Mouse (Mus musculus): ENCODE results near the gene Pappa2.
A peak's percentile ranks its signal among the peaks of the same experiment; 100 is the strongest.

Pappa2 gene

DNA sequence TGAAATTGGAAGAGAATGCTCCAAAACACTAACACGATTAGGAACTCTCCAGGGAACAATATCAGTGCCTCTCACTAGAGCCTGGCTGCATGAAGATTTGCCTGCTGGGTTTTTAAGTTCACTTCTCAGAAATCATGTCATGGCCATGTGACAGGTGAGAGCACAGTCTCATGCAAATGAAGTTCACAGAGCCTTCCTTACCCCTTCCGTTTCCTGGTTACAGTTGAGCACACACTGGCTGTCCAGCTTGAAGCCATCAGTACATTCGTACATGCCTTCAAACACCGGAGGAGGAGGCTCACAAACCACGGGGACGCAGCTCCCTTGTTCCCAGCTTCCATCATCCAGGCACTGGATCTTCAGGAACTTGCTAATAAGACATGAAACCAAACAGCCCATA lies 215.6 kb downstream of the Pappa2 start:
- no peak for DNase-seq (ENCODE audit: low spot score in 2 of 2)

DNA sequence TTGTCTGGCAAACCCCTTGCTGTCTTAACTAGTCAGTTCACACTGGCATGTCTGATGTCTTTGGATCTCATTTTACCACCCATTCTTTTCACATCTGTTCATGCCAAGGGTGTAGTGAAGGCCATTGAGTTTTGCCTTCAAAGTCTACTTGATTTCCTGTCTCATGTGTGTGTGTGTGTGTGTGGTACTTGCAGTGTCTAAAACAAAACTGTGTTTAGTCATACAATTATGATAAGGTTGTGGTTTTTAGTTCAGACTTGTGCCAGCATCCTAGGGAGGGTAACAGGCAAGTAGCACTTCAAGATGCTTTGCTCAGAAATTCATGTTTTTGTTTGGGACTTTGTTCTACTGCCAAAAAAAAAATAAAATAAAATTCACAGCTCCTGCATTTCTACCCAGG lies 216.1 kb downstream of the Pappa2 start:
- DNase-seq (ENCODE audit: low spot score in 2 of 2), result no peak

DNA sequence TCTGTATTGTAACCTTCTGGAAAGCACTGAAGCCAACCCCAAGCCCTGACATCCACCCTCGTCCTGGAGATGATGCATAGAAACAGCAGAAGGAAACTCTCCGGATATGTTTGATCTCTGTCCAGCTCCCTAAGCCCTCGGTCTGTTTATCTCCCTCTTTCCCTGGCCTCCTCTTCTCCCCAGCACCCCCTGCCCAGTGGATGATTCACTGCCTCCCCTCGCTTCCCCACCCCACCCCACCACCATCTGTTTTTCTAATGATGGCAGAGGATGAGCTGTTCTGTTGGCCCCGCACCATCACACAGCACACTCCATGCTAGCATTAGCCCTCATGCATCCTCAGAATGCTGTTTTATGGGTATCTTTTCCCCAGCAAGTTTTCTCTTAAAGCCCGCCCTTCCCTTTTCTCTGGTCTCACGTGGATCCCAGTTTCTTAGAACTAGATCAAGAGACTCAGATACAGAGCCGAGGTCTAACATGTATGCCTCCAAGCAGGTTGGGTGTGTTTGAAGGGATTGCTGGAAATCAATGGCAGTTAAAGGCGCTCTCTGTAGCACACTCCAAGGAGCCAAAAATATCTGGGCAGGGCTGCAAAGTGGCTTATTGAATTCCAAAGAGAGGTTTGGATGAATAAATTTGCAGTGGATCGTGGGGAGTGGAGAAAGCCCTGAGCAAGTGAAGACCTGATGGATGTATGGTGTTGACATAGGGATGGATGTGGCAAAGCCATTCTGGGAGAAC lies 231.8 kb downstream of the Pappa2 start:
- no peak for DNase-seq (ENCODE audit: low spot score in 2 of 2)

GRCm38 (mm10) chr1:158741449-158741848 lies 238.8 kb downstream of the Pappa2 start:
- no peak for DNase-seq (ENCODE audit: low spot score in 2 of 2)

DNA sequence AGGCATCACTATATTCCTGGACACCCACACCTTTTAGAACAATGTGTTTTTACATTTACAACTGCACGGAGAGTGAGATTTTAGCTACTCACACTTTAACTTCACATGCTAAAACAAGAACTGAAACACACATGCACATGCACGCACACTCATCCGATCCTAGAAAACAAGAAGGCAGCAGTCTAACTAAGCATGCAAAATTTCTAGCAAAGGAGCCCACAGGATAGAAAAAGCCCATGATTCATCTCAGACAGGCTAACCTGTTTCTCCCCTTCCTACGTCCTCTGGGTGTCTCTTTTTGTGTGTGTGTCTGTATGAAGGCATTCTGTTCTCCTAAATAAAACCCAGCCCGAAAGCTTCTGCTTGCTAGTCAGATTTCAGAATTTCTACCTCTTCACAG lies 239.3 kb downstream of the Pappa2 start:
- DNase-seq (ENCODE audit: low spot score in 2 of 2), result no peak

GRCm38 (mm10) chr1:158740161-158740766 lies 240.0 kb downstream of the Pappa2 start:
- DNase-seq (ENCODE audit: low spot score in 2 of 2), result no peak

- no peak for DNase-seq (ENCODE audit: low spot score in 2 of 2)
These were observed 241.0 kb downstream of the Pappa2 start for GRCm38 (mm10) chr1:158739132-158739919.

- DNase-seq (ENCODE audit: low spot score in 2 of 2), result peak in 1 of 2 experiments; percentile 23
These were observed 247.3 kb downstream of the Pappa2 start for GRCm38 (mm10) chr1:158732868-158733496.

GRCm38 (mm10) chr1:158713301-158714095 lies 266.8 kb downstream of the Pappa2 start:
- DNase-seq (ENCODE audit: low spot score in 2 of 2), result peak in 1 of 2 experiments; percentile 18

GRCm38 (mm10) chr1:158701336-158701735 lies 279.0 kb downstream of the Pappa2 start:
- DNase-seq (ENCODE audit: low spot score in 2 of 2), result no peak

GRCm38 (mm10) chr1:158700147-158700546 lies 280.1 kb downstream of the Pappa2 start:
- no peak for DNase-seq (ENCODE audit: low spot score in 2 of 2)

GRCm38 (mm10) chr1:158699276-158699675 lies 281.0 kb downstream of the Pappa2 start:
- DNase-seq (ENCODE audit: low spot score in 2 of 2), result no peak

DNA sequence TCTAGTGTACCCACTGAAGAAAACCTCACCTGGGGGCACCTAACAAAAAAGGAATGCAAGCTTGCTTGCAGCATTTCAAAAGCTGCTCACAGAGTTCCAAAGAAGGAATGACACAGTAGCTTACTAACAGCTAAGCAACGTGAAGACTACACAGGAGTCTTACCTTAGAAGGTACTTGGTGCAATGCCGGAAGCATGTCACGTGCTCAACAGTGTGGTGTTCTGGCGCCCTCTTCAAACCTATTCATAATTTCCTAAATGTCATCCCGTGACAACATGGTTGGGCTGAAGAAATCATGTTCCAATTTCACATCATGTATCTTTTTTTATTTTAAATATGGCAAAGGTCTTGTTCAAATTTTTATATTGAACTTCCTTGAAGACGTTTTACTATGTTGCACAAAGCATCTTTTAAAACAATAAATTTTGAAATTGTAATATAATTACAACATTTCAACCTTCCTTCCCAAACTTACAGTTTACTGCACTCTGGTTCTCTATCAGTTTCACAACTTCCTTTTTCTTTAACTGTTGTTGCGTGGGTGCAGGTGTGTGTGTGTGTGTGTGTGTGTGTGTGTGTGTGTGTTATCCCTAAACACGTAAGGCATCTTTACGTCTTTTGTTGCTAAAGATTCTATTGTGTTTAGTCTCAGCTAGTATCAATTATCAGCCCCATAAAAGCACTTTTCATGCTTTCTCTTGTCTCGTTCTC lies 282.3 kb downstream of the Pappa2 start:
- DNase-seq (ENCODE audit: low spot score in 2 of 2), result no peak

DNA sequence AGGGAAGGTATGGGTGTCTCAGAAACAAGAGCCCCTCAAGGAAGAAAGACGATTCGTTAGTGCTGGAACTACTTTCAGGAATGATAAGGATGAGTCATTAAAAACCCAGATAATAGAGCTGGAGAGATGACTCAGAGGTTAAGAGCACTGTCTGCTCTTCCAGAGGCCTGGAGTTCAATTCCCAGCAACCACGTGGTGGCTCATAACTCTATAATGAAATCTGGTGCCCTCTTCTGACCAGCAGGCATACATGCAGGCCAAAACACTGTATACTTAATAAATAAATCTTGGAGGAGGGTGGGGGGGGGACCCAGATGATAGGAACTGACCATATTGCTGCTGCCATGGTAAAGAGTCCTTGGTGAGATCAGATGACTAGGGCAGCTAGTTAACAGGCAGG lies 282.9 kb downstream of the Pappa2 start:
- DNase-seq (ENCODE audit: low spot score in 2 of 2), result no peak

DNA sequence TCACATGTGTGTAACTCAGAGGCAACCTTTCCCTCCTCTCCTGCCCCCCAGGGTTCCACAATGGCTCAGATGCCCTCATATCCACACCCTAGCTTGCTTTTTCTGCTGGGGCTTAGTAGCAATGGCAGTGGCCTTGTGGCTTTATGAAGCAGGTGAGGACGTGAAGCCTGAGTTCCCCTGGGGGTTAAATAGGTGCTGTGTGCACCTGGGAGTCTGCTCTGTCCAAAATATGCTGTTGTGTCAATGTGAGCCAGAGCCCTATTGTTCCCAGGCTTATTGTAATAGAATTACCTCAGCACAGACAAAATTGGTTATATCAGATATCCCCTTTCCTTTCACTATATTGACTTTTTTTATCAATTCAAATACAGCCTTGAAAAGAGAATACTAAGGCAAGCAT lies 292.6 kb downstream of the Pappa2 start:
- DNase-seq (ENCODE audit: low spot score in 2 of 2), result no peak

DNA sequence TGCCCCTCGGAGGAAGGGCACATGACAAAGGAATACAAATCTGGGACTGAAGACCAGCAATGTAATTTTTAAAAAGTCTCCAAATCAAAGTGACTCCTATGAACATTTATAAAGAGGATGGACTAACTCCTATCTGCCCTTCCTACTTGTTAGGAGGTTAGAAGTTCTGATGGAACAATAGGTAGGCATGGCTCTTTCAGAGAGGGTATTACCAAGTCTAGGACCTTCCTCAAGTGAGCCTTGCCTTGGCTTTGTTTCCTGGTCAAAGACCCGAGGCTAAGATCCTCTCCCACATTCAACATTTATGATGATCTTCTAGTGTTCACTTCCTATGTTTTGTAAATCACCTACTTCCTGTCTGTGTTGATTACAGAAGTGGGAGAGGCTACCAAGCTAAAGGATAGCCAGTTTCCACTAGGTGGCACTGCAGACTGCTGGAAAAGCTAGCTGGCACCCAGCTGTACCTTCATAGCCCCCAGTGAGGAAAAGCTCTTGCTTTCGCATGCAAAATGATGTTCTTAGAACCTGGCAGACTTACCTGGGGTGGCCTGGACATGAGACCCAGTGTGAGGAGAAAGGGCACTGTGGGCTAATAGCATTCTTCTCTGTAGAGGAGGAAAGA lies 310.2 kb downstream of the Pappa2 start:
- DNase-seq (ENCODE audit: low spot score in 2 of 2), result peak in 1 of 2 experiments; percentile 46

DNA sequence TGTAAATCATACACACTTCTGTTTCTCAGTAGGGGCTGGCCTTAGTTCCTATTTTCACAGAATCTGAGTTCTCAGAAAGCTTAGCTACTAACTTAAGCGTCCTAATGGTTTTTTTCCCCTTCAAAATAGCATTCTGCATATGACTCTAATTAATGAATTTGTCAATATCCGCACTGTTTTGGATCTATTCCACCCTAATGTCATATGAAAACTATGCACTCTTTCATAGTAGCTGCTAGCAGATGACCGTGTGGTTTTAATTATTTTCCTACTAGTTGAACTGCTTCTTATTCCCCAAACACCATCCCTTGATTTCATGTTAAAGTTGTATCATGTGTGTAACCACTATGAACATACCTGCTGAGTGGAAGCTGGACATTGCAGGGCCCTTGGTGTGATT lies 314.3 kb downstream of the Pappa2 start:
- DNase-seq (ENCODE audit: low spot score in 2 of 2), result no peak
